Mouse (Mus musculus) stomach, postnatal 0 days (tissue): Measurements from ENCODE around the gene Agk. TPM values are rescaled to one million over a fixed set of nuclear protein-coding genes. Genes with fewer than 3 reads are reported as not detected.
A peak's percentile ranks its signal among the peaks of the same experiment; 100 is the strongest.

Source experiments
- ATAC-seq: fragments of 200-750 bp; cut with Nextera tagmentation; 2 replicates; pipeline ENCODE4 v1.8.0; 2017; ENCODE audit not compliant: low FRiP score, low TSS enrichment
- DNase-seq: peaks from one replicate; pipeline ENCODE4 v3.0.0-alpha.2; 2016; ENCODE audit warnings: low spot score
- H3K27ac ChIP-seq: fragments of 300-500 bp; sonication (generic); replicated peaks from 2 replicates; pipeline ENCODE4 v1.5.1; 2014; ENCODE audit warnings: mild to moderate bottlenecking, control low read depth
- H3K27me3 ChIP-seq: fragments of 300-500 bp; sonication (generic); 2 replicates; pipeline ENCODE4 v1.6.1; 2014; ENCODE audit warnings: low read length; ENCODE audit not compliant: control insufficient read depth, insufficient read depth
- H3K36me3 ChIP-seq: fragments of 300-500 bp; sonication (generic); 2 replicates; pipeline ENCODE4 v1.6.1; 2014; ENCODE audit warnings: low read length, mixed read lengths; ENCODE audit not compliant: control insufficient read depth, insufficient read depth
- H3K4me1 ChIP-seq: fragments of 300-500 bp; sonication (generic); replicated peaks from 2 replicates; pipeline ENCODE4 v1.6.1; 2014; ENCODE audit warnings: antibody characterized with exemption; ENCODE audit not compliant: control insufficient read depth, insufficient read depth
- H3K4me2 ChIP-seq: fragments of 300-500 bp; sonication (generic); replicated peaks from 2 replicates; pipeline ENCODE4 v1.6.1; 2014; ENCODE audit warnings: low read depth, mild to moderate bottlenecking, control low read depth, moderate library complexity
- H3K4me3 ChIP-seq: fragments of 300-500 bp; sonication (generic); 2 replicates; pipeline ENCODE4 v1.5.1; 2014; ENCODE audit warnings: low read depth, low read length, control low read depth
- H3K9ac ChIP-seq: fragments of 300-500 bp; sonication (generic); 2 replicates; pipeline ENCODE4 v1.6.1; 2014; ENCODE audit warnings: mild to moderate bottlenecking, low read length, control low read depth, mixed read lengths
- H3K9me3 ChIP-seq: fragments of 300-500 bp; sonication (generic); 2 replicates; pipeline ENCODE4 v1.6.1; 2016; ENCODE audit warnings: low read length; ENCODE audit not compliant: control insufficient read depth
- CTCF ChIP-seq: IDR thresholded peaks from 2 replicates; pipeline ENCODE4 v1.5.1; 2016; ENCODE audit warnings: antibody characterized with exemption, low read depth, mild to moderate bottlenecking, moderate library complexity
- EP300 ChIP-seq: optimal IDR thresholded peaks from 2 replicates; pipeline ENCODE3; 2016; ENCODE audit warnings: antibody characterized with exemption
- WGBS: fragments of 180-500 bp; shearing (Covaris S2); extraction: QIAGEN DNeasy Blood & Tissue Kit; methylation state at CpG from one replicate; pipeline ENCODE4 v1.1.7; 2014; 5-methylcytosine and 5-hydroxymethylcytosine counted together
- polyA plus RNA-seq: library from polyadenylated mRNA; unstranded; fragments of >200 nt; fragmentation: Nextera tagmentation; extraction: Ambion mirVana; gene quantifications from 2 replicates; pipeline ENCODE4 v1.2.1, GENCODE M21; 2015

The Agk gene
- polyA plus RNA-seq, 1 experiment from 2014 or later: 15.7 TPM

DNA sequence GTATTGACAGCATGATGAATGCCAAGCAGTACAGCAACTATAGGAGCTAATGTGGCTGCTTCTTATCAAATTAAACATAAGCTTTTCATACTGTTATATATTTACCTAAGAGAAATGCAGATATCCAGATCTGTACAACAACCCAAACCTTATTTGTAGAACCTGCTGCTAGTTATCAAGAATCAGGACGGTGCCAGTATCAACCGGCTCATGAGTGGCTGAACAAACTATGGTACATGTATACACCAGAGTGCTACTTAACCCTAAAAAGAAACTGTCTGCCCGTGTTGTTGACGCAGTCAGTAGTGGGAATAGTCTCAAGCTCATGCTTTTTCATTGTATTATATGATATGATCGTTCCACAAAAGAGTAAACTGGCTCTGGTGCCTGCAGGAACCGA, 46.1 kb downstream of the Agk start:
- Histone ChIP-seq H3K4me1 (no peaks in the 10 kb centered on the region), H3K4me2 (no peak overlapping the region), H3K9ac (no peak overlapping the region), H3K9me3 (no peaks in the 10 kb centered on the region), H3K27me3 (no peaks in the 10 kb centered on the region), H3K27ac (no peak overlapping the region), H3K4me3 (no peak overlapping the region), H3K36me3 (no peaks in the 10 kb centered on the region)
- peak; percentile 33 for DNase-seq
- no peak for TF ChIP-seq CTCF
- TF ChIP-seq EP300: no peak
- WGBS: 74% methylated on average over 6 of the region's 6 CpGs
- ATAC-seq: peak; percentile 79

DNA sequence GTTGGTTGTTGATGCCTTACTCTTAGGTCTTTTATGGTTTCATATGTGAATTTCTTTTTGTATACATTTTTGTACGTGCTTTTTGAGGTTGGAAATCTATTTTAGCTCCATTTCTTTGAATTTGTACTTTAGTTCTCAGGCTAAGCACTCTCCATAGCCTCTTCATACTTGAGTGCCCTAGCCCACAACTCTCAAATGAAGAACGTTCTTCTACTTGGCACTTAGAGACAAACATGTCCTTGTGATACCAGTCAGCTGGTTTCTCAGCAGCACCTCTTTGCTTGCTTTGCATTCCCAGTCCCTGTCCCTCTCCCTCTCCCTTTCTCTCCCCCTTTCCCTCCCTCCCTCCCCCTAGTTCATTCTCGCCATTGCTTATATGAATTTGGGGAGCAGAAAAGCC, 55.2 kb downstream of the Agk start:
- no peak overlapping the region for H3K4me3 ChIP-seq
- H3K27me3 ChIP-seq: no peaks in the 10 kb centered on the region
- no peak for TF ChIP-seq CTCF
- TF ChIP-seq EP300: no peak
- H3K9ac ChIP-seq: no peak overlapping the region
- H3K27ac ChIP-seq: no peak overlapping the region
- no peak for DNase-seq
- no peak for ATAC-seq
- no peaks in the 10 kb centered on the region for H3K4me1 ChIP-seq
- no peaks in the 10 kb centered on the region; the same call in 1 of the 2 replicates for H3K36me3 ChIP-seq
- WGBS: 81% methylated on average over 3 of the region's 3 CpGs
- no peak overlapping the region for H3K4me2 ChIP-seq
- H3K9me3 ChIP-seq: no peaks in the 10 kb centered on the region

DNA sequence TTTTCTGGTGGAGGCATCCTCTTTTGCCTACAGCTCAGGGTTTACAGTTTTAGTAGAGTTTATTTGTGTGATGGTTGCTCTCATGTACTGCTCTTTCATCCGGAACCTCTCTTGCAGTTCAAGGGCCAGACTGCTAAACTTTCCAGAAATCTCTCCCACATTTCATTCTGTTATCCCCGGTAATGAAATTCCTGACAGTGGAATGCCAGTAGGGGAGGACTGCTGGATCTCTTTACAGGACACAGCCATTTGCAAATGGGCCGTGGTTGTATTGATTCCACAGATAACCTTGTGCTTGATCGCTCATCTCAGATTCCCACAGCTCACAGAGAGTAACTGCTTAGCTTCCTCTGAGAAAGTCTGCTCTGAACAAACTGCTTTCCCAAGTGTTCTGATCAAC, 56.9 kb downstream of the Agk start:
- H3K27me3 ChIP-seq: no peaks in the 10 kb centered on the region
- ATAC-seq (no peak), DNase-seq (no peak)
- no peak overlapping the region for H3K4me2 ChIP-seq
- H3K9ac ChIP-seq: no peak overlapping the region
- 82% methylated on average over 4 of the region's 4 CpGs for WGBS
- no peaks in the 10 kb centered on the region for H3K9me3 ChIP-seq
- TF ChIP-seq EP300 (no peak), CTCF (no peak)
- H3K36me3 ChIP-seq: no peaks in the 10 kb centered on the region; the same call in 1 of the 2 replicates
- no peak overlapping the region for H3K4me3 ChIP-seq
- H3K27ac ChIP-seq: no peak overlapping the region
- H3K4me1 ChIP-seq: no peaks in the 10 kb centered on the region

DNA sequence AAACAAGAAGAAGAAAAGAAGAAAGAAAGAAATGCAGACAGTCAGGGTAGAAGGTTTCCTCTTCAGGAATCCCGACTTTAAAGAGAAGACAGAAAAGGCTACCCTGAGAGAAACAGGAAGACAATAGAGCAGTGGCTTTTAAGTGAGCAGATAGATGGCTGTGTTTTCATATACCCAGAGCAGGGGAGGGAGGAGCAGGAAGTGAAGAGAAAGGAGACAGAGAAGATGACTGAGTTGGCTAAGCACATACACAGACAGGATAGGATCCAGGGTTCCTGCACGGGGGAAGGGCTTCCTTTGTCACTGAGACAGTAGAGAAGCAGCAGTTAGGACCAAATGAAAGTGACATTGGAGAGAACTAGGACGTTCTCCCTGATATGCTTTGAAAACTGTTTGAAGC, 60.7 kb downstream of the Agk start:
- WGBS: 68% methylated on average over 3 of the region's 3 CpGs
- ATAC-seq (no peak), DNase-seq (no peak)
- no peak overlapping the region for H3K4me2 ChIP-seq
- TF ChIP-seq CTCF: no peak
- TF ChIP-seq EP300: no peak
- no peaks in the 10 kb centered on the region for H3K9me3 ChIP-seq
- H3K36me3 ChIP-seq: no peaks in the 10 kb centered on the region; the same call in 1 of the 2 replicates
- no peak overlapping the region for H3K9ac ChIP-seq
- no peaks in the 10 kb centered on the region for H3K27me3 ChIP-seq
- no peak overlapping the region for H3K4me3 ChIP-seq
- H3K27ac ChIP-seq: no peak overlapping the region
- H3K4me1 ChIP-seq: no peaks in the 10 kb centered on the region

DNA sequence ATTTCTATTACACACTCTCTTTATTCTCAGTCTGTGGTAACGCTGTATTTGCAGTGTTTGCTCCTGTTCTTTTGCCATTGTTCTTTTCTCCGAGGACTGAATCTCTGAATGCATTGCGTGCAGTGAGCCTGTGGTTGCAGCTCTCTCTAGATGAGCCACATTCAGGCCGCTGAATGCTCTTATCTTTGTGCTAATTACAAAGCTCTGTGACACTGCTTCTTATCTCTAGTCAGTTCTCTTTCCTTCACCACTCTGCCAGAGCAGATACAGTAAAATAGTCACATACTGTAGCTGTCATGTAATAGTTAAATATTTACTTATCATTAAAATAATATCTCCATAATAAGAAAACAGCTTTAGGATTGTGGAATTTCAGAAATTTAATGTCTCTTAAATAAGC, 63.7 kb downstream of the Agk start:
- Histone ChIP-seq H3K27me3 (no peaks in the 10 kb centered on the region), H3K4me1 (no peaks in the 10 kb centered on the region), H3K9ac (no peak overlapping the region), H3K4me3 (no peak overlapping the region), H3K4me2 (no peak overlapping the region), H3K27ac (no peak overlapping the region), H3K9me3 (no peaks in the 10 kb centered on the region), H3K36me3 (no peaks in the 10 kb centered on the region)
- TF ChIP-seq CTCF: no peak
- no peak for TF ChIP-seq EP300
- 54% methylated on average over 4 of the region's 4 CpGs for WGBS
- DNase-seq (no peak), ATAC-seq (no peak)

DNA sequence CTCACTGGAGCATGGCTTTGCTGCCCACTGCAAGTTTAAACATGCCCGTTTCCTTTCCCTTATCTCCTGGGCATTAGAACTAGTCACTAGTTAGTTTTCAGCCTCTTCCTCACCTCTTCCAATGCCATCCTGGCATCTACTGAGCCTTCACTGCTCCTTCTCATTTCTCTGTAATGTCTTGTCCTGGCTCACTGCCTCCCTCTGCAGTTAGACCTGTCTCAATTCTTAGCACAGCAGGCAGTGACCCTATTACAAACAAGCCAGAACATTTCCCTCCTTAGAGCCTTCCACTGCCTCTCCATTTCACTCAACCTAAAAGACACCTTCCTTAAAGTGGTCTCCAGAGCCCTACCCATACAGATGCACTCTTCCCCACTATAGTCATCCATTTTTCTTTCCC, 66.0 kb downstream of the Agk start:
- Histone ChIP-seq H3K4me1 (no peaks in the 10 kb centered on the region), H3K4me2 (no peak overlapping the region), H3K9ac (no peak overlapping the region), H3K4me3 (no peak overlapping the region), H3K36me3 (0 out of 2 replicates have a peak, but pooled peaks cover 3% of the 10 kb centered on the region), H3K27ac (no peak overlapping the region), H3K9me3 (no peaks in the 10 kb centered on the region), H3K27me3 (no peaks in the 10 kb centered on the region)
- ATAC-seq (no peak), DNase-seq (no peak)
- TF ChIP-seq EP300 (no peak), CTCF (peak; percentile 45)
- 77% methylated on average over 1 of the region's 1 CpGs for WGBS
